Mouse (Mus musculus): ENCODE results near the gene Dpep1. TPM values are rescaled to one million over a fixed set of nuclear protein-coding genes. Genes with fewer than 3 reads are reported as not detected.

Dpep1 gene
- polyA plus RNA-seq (2016; fragmentation: Nextera tagmentation; extraction: Ambion mirVana), result 10.5 and 13.0 TPM in 2 replicates

- Histone ChIP-seq H3K9me3 (no peaks in the 10 kb centered on the region), H3K36me3 (replicated peaks) (no peaks in the 10 kb centered on the region), H3K27ac (replicated peaks) (peak within 1 kb of the TSS; percentile 81), H3K27me3 (replicated peaks; ENCODE audit: low read depth, poor library complexity, severe bottlenecking) (0 out of 2 replicates have a peak, but pooled peaks cover 4% of the 10 kb centered on the region), H3K4me1 (peaks cover 75% of the 10 kb centered on the region), H3K4me3 (peak within 1 kb of the TSS; percentile 37)
- WGBS, result 24% methylated on average over 19 of the region's 19 CpGs
- peak; percentile 86 for DNase-seq (ENCODE audit: low spot score)
Measured at GRCm38 (mm10) chr8:123185566-123186409, at the start of gene Dpep1. Dpep1 (plus strand) TSS chr8:123186242.

- H3K36me3 ChIP-seq (replicated peaks), result no peaks in the 10 kb centered on the region
- H3K4me3 ChIP-seq, result no peak overlapping the region
- DNase-seq (ENCODE audit: low spot score), result no peak
- 86% methylated on average over 9 of the region's 9 CpGs for WGBS
- no peaks in the 10 kb centered on the region for H3K27me3 ChIP-seq (replicated peaks; ENCODE audit: low read depth, poor library complexity, severe bottlenecking)
- peaks cover 44% of the 10 kb centered on the region for H3K4me1 ChIP-seq
- peaks cover 4% of the 10 kb centered on the region; the same call in 1 of the 2 replicates for H3K9me3 ChIP-seq
- H3K27ac ChIP-seq (replicated peaks), result peak overlapping the region; percentile 59; the same call in 1 of the 2 replicates
Measured at GRCm38 (mm10) chr8:123136287-123136686, 49.8 kb upstream of the Dpep1 start.

GRCm38 (mm10) chr8:123137645-123138077 lies 48.4 kb upstream of the Dpep1 start:
- Histone ChIP-seq H3K36me3 (replicated peaks) (no peaks in the 10 kb centered on the region), H3K4me1 (peaks cover 44% of the 10 kb centered on the region), H3K9me3 (peaks cover 4% of the 10 kb centered on the region; the same call in 1 of the 2 replicates), H3K4me3 (no peak overlapping the region), H3K27ac (replicated peaks) (peak overlapping the region; percentile 70), H3K27me3 (replicated peaks; ENCODE audit: low read depth, poor library complexity, severe bottlenecking) (no peaks in the 10 kb centered on the region)
- WGBS, result 15% methylated on average over 2 of the region's 2 CpGs
- peak; percentile 80 for DNase-seq (ENCODE audit: low spot score)

- H3K4me1 ChIP-seq, result peaks cover 44% of the 10 kb centered on the region
- no peaks in the 10 kb centered on the region for H3K27me3 ChIP-seq (replicated peaks; ENCODE audit: low read depth, poor library complexity, severe bottlenecking)
- no peaks in the 10 kb centered on the region for H3K36me3 ChIP-seq (replicated peaks)
- 0 out of 2 replicates have a peak overlapping the region, but pooled peaks have one; percentile 70 for H3K27ac ChIP-seq (replicated peaks)
- H3K9me3 ChIP-seq, result no peaks in the 10 kb centered on the region
- DNase-seq (ENCODE audit: low spot score), result no peak
- WGBS, result 61% methylated on average over 4 of the region's 4 CpGs
- H3K4me3 ChIP-seq, result no peak overlapping the region
Measured at GRCm38 (mm10) chr8:123138741-123139140, 47.3 kb upstream of the Dpep1 start.

- H3K9me3 ChIP-seq, result no peaks in the 10 kb centered on the region
- H3K27ac ChIP-seq (replicated peaks), result no peak overlapping the region
- no peaks in the 10 kb centered on the region for H3K27me3 ChIP-seq (replicated peaks; ENCODE audit: low read depth, poor library complexity, severe bottlenecking)
- no peaks in the 10 kb centered on the region for H3K36me3 ChIP-seq (replicated peaks)
- H3K4me3 ChIP-seq, result no peak overlapping the region
- DNase-seq (ENCODE audit: low spot score), result no peak
- WGBS, result 89% methylated on average over 14 of the region's 14 CpGs
- peaks cover 19% of the 10 kb centered on the region for H3K4me1 ChIP-seq
Measured at GRCm38 (mm10) chr8:123141741-123142462, 44.1 kb upstream of the Dpep1 start.

GRCm38 (mm10) chr8:123145279-123145678 lies 40.8 kb upstream of the Dpep1 start:
- Histone ChIP-seq H3K27me3 (replicated peaks; ENCODE audit: low read depth, poor library complexity, severe bottlenecking) (no peaks in the 10 kb centered on the region), H3K4me3 (no peak overlapping the region), H3K27ac (replicated peaks) (no peak overlapping the region), H3K4me1 (no peaks in the 10 kb centered on the region), H3K36me3 (replicated peaks) (no peaks in the 10 kb centered on the region), H3K9me3 (no peaks in the 10 kb centered on the region)
- peak; percentile 67 for DNase-seq (ENCODE audit: low spot score)
- WGBS, result 55% methylated on average over 6 of the region's 6 CpGs

GRCm38 (mm10) chr8:123146390-123146789 lies 39.7 kb upstream of the Dpep1 start:
- no peaks in the 10 kb centered on the region for H3K27me3 ChIP-seq (replicated peaks; ENCODE audit: low read depth, poor library complexity, severe bottlenecking)
- H3K27ac ChIP-seq (replicated peaks), result no peak overlapping the region
- no peaks in the 10 kb centered on the region for H3K36me3 ChIP-seq (replicated peaks)
- no peak for DNase-seq (ENCODE audit: low spot score)
- H3K4me1 ChIP-seq, result no peaks in the 10 kb centered on the region; the same call in 1 of the 2 replicates
- 76% methylated on average over 7 of the region's 7 CpGs for WGBS
- no peak overlapping the region for H3K4me3 ChIP-seq
- H3K9me3 ChIP-seq, result no peaks in the 10 kb centered on the region

GRCm38 (mm10) chr8:123150737-123151171 lies 35.3 kb upstream of the Dpep1 start:
- Histone ChIP-seq H3K27ac (replicated peaks) (no peak overlapping the region), H3K4me1 (no peaks in the 10 kb centered on the region; the same call in 1 of the 2 replicates), H3K36me3 (replicated peaks) (no peaks in the 10 kb centered on the region), H3K4me3 (no peak overlapping the region), H3K27me3 (replicated peaks; ENCODE audit: low read depth, poor library complexity, severe bottlenecking) (no peaks in the 10 kb centered on the region), H3K9me3 (no peaks in the 10 kb centered on the region)
- 66% methylated on average over 9 of the region's 9 CpGs for WGBS
- no peak for DNase-seq (ENCODE audit: low spot score)

GRCm38 (mm10) chr8:123155177-123155576 lies 30.9 kb upstream of the Dpep1 start:
- H3K4me1 ChIP-seq, result peaks cover 28% of the 10 kb centered on the region
- H3K27me3 ChIP-seq (replicated peaks; ENCODE audit: low read depth, poor library complexity, severe bottlenecking), result no peaks in the 10 kb centered on the region
- H3K4me3 ChIP-seq, result no peak overlapping the region
- no peak overlapping the region for H3K27ac ChIP-seq (replicated peaks)
- H3K36me3 ChIP-seq (replicated peaks), result no peaks in the 10 kb centered on the region
- WGBS, result 63% methylated on average over 5 of the region's 5 CpGs
- no peaks in the 10 kb centered on the region for H3K9me3 ChIP-seq
- no peak for DNase-seq (ENCODE audit: low spot score)

- peaks cover 28% of the 10 kb centered on the region for H3K4me1 ChIP-seq
- H3K27me3 ChIP-seq (replicated peaks; ENCODE audit: low read depth, poor library complexity, severe bottlenecking), result no peaks in the 10 kb centered on the region
- H3K27ac ChIP-seq (replicated peaks), result 0 out of 2 replicates have a peak overlapping the region, but pooled peaks have one; percentile 72
- no peak for DNase-seq (ENCODE audit: low spot score)
- no peaks in the 10 kb centered on the region for H3K9me3 ChIP-seq
- H3K4me3 ChIP-seq, result no peak overlapping the region
- H3K36me3 ChIP-seq (replicated peaks), result no peaks in the 10 kb centered on the region
- WGBS, result 80% methylated on average over 9 of the region's 9 CpGs
Measured at GRCm38 (mm10) chr8:123156070-123156773, 29.8 kb upstream of the Dpep1 start.

- DNase-seq (ENCODE audit: low spot score), result peak; percentile 48
- peak within 1 kb of the TSS; percentile 47 for H3K4me3 ChIP-seq
Measured at GRCm38 (mm10) chr8:123157888-123158465, 28.1 kb upstream of the Dpep1 start, which contains the start of gene Sult5a1. Sult5a1 (minus strand) TSS chr8:123158315.

More at GRCm38 (mm10) chr8:123157888-123158465, 28.1 kb upstream of the Dpep1 start, which contains the start of gene Sult5a1:
- Histone ChIP-seq H3K36me3 (replicated peaks) (no peaks in the 10 kb centered on the region), H3K27ac (replicated peaks) (peak within 1 kb of the TSS; percentile 72), H3K9me3 (no peaks in the 10 kb centered on the region), H3K4me1 (peaks cover 28% of the 10 kb centered on the region), H3K27me3 (replicated peaks; ENCODE audit: low read depth, poor library complexity, severe bottlenecking) (no peaks in the 10 kb centered on the region)
- 26% methylated on average over 13 of the region's 13 CpGs for WGBS
